Mouse (Mus musculus) spleen, adult 18-20 months (tissue): ENCODE measurements around the gene Phf11d.
"Not testable (repeated sequence)": the region's sequence is repeated elsewhere in the genome, so short reads cannot be mapped to it uniquely, and the experiment has no call there.

Experiments
- DNase-seq, 2 experiments: peaks; one replicate each; pipeline ENCODE4 v3.0.0; 2022; ENCODE audit warnings: mixed read lengths in 2 of 2

The Phf11d gene

GRCm38 (mm10) chr14:59365244-59365644, at the start of gene Phf11d:
TSS of gene Phf11d (minus strand) at chr14:59365470.
- peak in 1 of 2 experiments; percentile 27 for DNase-seq

GRCm38 (mm10) chr14:59414979-59415378, 49.7 kb upstream of the Phf11d start:
- DNase-seq: not testable (repeated sequence)

GRCm38 (mm10) chr14:59396999-59397398, 31.7 kb upstream of the Phf11d start:
- peak; percentile 39 to 60 for DNase-seq

GRCm38 (mm10) chr14:59395281-59395680, 30.0 kb upstream of the Phf11d start, which contains the start of gene Phf11c:
TSS of gene Phf11c (minus strand) at chr14:59395381.
- DNase-seq: no peak

GRCm38 (mm10) chr14:59390181-59390580, 24.9 kb upstream of the Phf11d start:
- peak in 1 of 2 experiments; percentile 17 for DNase-seq

GRCm38 (mm10) chr14:59389532-59389931, 24.3 kb upstream of the Phf11d start:
- DNase-seq: no peak

GRCm38 (mm10) chr14:59370348-59371068, 5.2 kb upstream of the Phf11d start:
- DNase-seq: no peak

- DNase-seq: no peak
Observed at GRCm38 (mm10) chr14:59366386-59367105, 1.3 kb upstream of the Phf11d start.

GRCm38 (mm10) chr14:59341189-59341588, 24.1 kb downstream of the Phf11d start, which contains the start of gene Phf11b:
TSS of gene Phf11b (minus strand) at chr14:59341351.
- DNase-seq: peak; percentile 18 to 26

- no peak for DNase-seq
Observed at GRCm38 (mm10) chr14:59339541-59339940, 25.7 kb downstream of the Phf11d start.

GRCm38 (mm10) chr14:59336056-59336455, 29.2 kb downstream of the Phf11d start:
- DNase-seq: not testable (repeated sequence)

GRCm38 (mm10) chr14:59330499-59330898, 34.8 kb downstream of the Phf11d start:
- peak in 1 of 2 experiments; percentile 21 for DNase-seq

- DNase-seq: not testable (repeated sequence)
Observed at GRCm38 (mm10) chr14:59319970-59320369, 45.3 kb downstream of the Phf11d start.

GRCm38 (mm10) chr14:59319036-59319435, 46.2 kb downstream of the Phf11d start:
- not testable (repeated sequence) for DNase-seq
